Mouse (Mus musculus) hindbrain, embryonic 15.5 days (tissue): ENCODE data around the gene Hsf2bp. TPM values are rescaled to one million over a fixed set of nuclear protein-coding genes. Genes with fewer than 3 reads are reported as not detected.

ENCODE experiments used
- polyA plus RNA-seq: library from polyadenylated mRNA; unstranded; fragments of >200 nt; fragmentation: Nextera tagmentation; extraction: Ambion mirVana; gene quantifications from 2 replicates; pipeline ENCODE4 v1.2.1, GENCODE M21; 2015

The Hsf2bp gene
- polyA plus RNA-seq, 1 experiment from 2014 or later = 0.48 TPM

Other genes starting within 250 kb of the Hsf2bp start
- gene Sik1, start 180.5 kb downstream of the Hsf2bp start, polyA plus RNA-seq = 20.3 and 20.9 TPM in 2 replicates
- 35.1 and 36.3 TPM in 2 replicates for gene Rrp1b, start 249 bp downstream of the Hsf2bp start, polyA plus RNA-seq
- 8.2 and 10.5 TPM in 2 replicates for gene Notch3, start 130.5 kb upstream of the Hsf2bp start, polyA plus RNA-seq
- 0.19 and 0.39 TPM in 2 replicates for gene Ephx3, start 153.2 kb upstream of the Hsf2bp start, polyA plus RNA-seq
- 83.0 and 91.5 TPM in 2 replicates for gene Brd4, start 248.4 kb upstream of the Hsf2bp start, polyA plus RNA-seq